Mouse (Mus musculus): ENCODE results near the gene Defb41.
"Not testable (repeated sequence)": the region's sequence is repeated elsewhere in the genome, so short reads cannot be mapped to it uniquely, and the experiment has no call there.

Gene Defb41

DNA sequence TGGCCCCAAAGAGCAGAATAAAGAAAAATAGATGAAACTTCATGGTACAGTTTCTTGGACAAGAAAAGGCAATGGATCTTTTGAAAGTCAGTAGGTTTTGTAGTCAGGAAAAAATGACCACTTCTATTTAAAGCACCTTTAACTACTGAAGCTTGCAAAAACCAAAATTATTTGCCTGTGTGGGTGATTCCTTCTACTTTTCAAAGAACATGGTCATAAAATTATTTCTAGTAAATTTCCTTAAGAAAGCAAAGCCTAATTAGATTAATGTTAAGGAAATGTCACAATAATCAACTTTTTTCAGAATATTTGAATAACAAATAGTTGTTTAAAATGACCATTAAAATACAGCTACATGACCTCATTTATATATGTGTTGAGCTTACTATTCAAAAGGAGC, at the start of gene Defb41:
Gene Defb41 (minus strand): TSS at position 101 of the 400 bp plus-strand sequence.
- DNase-seq (ENCODE audit: low spot score): no peak

- DNase-seq (ENCODE audit: low spot score): no peak
Observed at GRCm38 (mm10) chr1:18308474-18308829, 43.5 kb upstream of the Defb41 start.

DNA sequence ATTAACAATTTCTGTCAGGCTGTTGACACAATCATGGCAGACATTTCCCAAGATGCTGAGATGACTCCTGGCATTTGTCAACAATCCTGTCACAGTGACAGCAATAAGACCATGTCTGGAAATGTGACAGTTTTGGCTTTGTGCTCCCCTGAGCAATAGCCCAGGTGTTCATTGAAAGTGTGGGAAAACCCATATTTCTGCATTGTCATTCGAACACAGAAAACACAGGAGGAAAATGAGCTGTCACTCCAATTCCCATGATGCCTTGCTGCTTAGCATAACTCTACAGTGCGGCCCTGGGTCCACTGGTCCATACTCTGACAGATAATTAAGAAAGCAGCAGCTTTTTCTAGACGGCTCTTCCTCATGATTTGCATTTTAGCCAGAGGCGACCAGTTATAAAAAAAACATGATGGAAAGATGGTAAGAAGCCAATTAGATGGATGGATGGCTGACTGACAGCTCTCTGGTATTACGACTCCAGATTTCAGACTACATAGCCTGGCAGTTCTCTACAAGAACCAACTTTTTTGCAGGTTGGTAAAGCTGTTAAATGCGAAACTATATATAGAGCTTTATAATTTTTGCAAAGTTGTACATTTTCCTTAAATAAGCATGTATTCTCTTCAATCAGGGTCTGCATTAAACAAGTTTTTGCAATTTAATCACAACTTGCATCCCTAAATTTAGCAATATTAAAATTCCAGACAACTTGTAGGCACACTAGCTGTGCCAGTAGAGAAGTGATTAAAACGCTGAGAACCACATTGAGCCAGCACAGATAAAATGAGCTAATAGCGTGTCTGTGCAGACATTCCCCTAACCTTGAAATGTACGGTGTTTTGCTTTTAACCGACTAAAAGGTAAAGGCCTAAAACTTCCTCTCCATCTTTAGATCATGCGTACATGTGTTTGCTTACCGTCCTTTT, 42.9 kb upstream of the Defb41 start:
- DNase-seq (ENCODE audit: low spot score): no peak

GRCm38 (mm10) chr1:18292515-18292914, 27.6 kb upstream of the Defb41 start:
- no peak for DNase-seq (ENCODE audit: low spot score)

GRCm38 (mm10) chr1:18288860-18289259, 23.9 kb upstream of the Defb41 start:
- no peak for DNase-seq (ENCODE audit: low spot score)

DNA sequence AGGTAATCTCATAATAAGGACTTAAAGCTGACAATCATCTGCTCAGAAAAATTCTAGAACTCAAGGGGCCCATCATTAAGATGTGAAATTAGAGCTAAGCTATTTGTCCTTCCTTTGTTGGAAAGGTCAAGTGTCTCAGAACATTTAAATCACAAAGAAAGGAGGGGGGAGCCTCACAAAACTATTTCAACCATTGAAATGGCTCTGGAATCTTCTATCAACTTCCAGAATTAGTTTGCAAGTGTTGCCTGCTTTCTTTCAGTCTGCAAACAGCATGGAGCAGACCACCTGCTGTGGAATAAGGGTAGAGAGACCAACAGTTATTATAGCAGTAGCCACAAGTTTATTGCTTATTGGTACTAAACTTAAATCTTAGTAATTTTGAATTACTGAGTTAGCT, 22.4 kb upstream of the Defb41 start:
- DNase-seq (ENCODE audit: low spot score): no peak

- DNase-seq (ENCODE audit: low spot score): no peak
Observed at GRCm38 (mm10) chr1:18271095-18271494, 6.2 kb upstream of the Defb41 start.

DNA sequence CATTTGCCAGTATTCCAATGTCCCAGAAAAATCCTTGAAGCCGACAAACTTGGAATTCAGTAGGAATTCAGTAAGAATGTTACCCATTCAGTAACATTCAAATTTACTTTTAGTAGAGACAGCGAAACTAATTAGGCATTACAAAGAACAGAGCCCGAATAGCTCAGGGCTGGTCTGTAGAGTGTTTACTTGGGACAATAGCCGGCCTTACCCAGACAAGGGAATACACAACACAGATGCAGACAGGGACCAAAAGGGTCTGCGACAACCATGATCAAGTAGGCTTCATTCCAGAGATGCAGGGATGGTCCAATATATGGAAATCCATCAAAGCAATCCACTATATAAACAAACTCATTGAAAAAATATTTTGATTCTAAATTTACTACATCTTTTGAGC, 3.9 kb upstream of the Defb41 start:
- no peak for DNase-seq (ENCODE audit: low spot score)

GRCm38 (mm10) chr1:18245801-18246580, 18.9 kb downstream of the Defb41 start:
- not testable (repeated sequence) for DNase-seq (ENCODE audit: low spot score)

- DNase-seq (ENCODE audit: low spot score): no peak
Observed at GRCm38 (mm10) chr1:18237343-18237742, 27.6 kb downstream of the Defb41 start, which contains the start of gene Defb18. Gene Defb18, minus strand, starts transcription at chr1:18237443.

DNA sequence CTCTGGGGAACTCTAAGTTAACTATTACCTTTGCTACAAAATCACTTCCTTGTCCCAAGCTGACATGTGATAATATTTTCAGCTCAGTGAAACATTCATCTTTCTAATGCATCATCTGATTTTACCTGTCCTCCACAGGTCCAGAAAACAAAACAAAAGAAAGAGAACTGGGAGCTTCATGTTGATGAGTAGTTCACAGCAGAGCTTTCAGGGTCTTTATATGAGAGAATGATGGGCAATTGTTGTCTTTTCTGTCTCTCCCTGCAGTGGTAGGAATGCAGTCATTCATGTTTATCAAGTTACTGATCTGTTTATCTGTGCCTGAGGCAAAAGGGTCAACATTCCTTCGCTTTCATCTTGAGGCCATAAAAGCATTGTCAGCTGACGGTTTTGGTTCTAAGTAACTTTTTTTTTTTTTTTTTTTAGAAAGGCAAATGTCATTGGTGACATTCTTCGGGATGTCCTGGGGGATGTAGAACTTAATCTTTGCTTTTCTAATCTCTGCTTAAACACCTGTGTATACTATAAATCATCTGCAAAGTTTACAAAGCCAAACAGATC, 41.5 kb downstream of the Defb41 start:
- DNase-seq (ENCODE audit: low spot score): no peak
